Mouse (Mus musculus) heart, embryonic 16.5 days (tissue): ENCODE measurements around the gene Ak3. TPM values are rescaled to one million over a fixed set of nuclear protein-coding genes. Genes with fewer than 3 reads are reported as not detected.

ENCODE experiments used
- ATAC-seq: fragments of 200-750 bp; cut with Nextera tagmentation; replicated peaks from 2 replicates; pipeline ENCODE4 v1.8.0; 2017; ENCODE audit warnings: moderate number of reproducible peaks; ENCODE audit not compliant: insufficient read depth, low FRiP score; ENCODE audit errors: extremely low read depth
- H3K27ac ChIP-seq: fragments of 300-500 bp; sonication (generic); 2 replicates; pipeline ENCODE4 v1.5.1; 2014; ENCODE audit warnings: mild to moderate bottlenecking, low read length, control low read depth, moderate library complexity
- H3K27me3 ChIP-seq: fragments of 300-500 bp; sonication (generic); 2 replicates; pipeline ENCODE4 v1.6.1; 2014; ENCODE audit warnings: low read length, mixed read lengths; ENCODE audit not compliant: control insufficient read depth, insufficient read depth
- H3K36me3 ChIP-seq: fragments of 300-500 bp; sonication (generic); 2 replicates; pipeline ENCODE4 v1.6.1; 2014; ENCODE audit not compliant: control insufficient read depth, insufficient read depth
- H3K4me1 ChIP-seq: fragments of 300-500 bp; sonication (generic); 2 replicates; pipeline ENCODE4 v1.6.1; 2014; ENCODE audit warnings: low read length, mixed read lengths; ENCODE audit not compliant: control insufficient read depth, insufficient read depth
- H3K4me2 ChIP-seq: fragments of 300-500 bp; sonication (generic); 2 replicates; pipeline ENCODE4 v1.6.1; 2014; ENCODE audit warnings: low read depth, mild to moderate bottlenecking, control low read depth, low read length
- H3K4me3 ChIP-seq: fragments of 300-500 bp; sonication (generic); 2 replicates; pipeline ENCODE4 v1.5.1; 2014; ENCODE audit warnings: mild to moderate bottlenecking, control low read depth, low read length
- H3K9ac ChIP-seq: fragments of 300-500 bp; sonication (generic); 2 replicates; pipeline ENCODE4 v1.6.1; 2014; ENCODE audit warnings: low read length, control low read depth
- H3K9me3 ChIP-seq: fragments of 300-500 bp; sonication (generic); replicated peaks from 2 replicates; pipeline ENCODE4 v1.6.1; 2016; ENCODE audit warnings: low read length; ENCODE audit not compliant: control insufficient read depth
- WGBS: fragments of 180-500 bp; shearing (Covaris S2); extraction: QIAGEN DNeasy Blood & Tissue Kit; methylation state at CpG from one replicate; pipeline ENCODE4 v1.1.7; 2014; 5-methylcytosine and 5-hydroxymethylcytosine counted together
- polyA plus RNA-seq: library from polyadenylated mRNA; unstranded; fragments of >200 nt; fragmentation: Nextera tagmentation; extraction: Ambion mirVana; gene quantifications from 2 replicates; pipeline ENCODE4 v1.2.1, GENCODE M21; 2015

Gene Ak3
- polyA plus RNA-seq: 98.6 and 99.3 TPM in 2 replicates

DNA sequence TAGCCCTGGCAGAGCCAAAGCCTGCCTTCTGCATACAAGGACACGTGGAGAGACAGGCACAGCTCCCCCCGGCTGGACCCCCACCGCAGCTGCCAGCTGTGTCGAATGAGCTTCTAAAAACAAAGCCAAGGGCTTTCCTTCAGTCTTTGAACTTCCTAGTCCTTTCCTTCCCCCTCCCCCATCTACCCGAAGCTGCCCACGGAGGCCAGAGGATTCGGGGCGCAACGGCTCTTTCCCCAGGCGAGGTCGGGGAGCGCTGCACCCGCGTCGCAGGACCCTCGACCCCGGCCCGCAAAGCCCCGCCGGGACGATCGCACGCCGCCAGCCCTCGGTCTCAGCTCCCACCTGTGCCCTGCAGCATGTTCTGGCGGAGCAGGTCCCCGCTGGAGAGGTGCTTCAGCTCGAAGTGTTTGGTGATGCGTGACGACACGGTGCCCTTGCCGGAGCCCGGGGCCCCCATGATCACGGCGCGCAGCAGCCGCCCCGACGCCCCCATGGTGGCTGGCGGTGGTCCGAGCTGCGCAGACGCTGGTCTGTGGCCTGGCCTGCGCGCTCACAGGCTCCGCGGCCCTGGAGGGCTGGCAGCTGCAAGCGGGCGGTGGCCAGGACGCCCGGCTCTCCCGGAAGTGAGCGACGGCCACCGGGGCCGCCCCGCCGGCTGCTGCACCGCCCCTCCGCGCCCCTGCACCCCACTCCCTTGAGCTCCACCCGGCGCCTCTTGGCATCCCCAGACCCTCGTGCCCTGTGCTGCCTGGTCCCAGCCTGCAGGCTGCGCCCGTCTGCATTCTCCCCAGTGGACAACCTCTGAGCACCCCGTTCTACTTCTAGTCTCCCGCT is at the start of gene Ak3:
Gene Ak3, minus strand, starts transcription at position 628 of the 837 bp plus-strand sequence.
- ATAC-seq: peak; percentile 91
- no peaks in the 10 kb centered on the region for H3K36me3 ChIP-seq
- peak within 1 kb of the TSS; percentile 93 for H3K4me3 ChIP-seq
- peak within 1 kb of the TSS; percentile 98 for H3K9ac ChIP-seq
- peaks cover 19% of the 10 kb centered on the region for H3K4me1 ChIP-seq
- under 1% methylated on average over 66 of the region's 68 CpGs for WGBS
- H3K27me3 ChIP-seq: no peaks in the 10 kb centered on the region
- H3K27ac ChIP-seq: peak within 1 kb of the TSS; percentile 96
- H3K4me2 ChIP-seq: peak within 1 kb of the TSS; percentile 66
- no peaks in the 10 kb centered on the region for H3K9me3 ChIP-seq

DNA sequence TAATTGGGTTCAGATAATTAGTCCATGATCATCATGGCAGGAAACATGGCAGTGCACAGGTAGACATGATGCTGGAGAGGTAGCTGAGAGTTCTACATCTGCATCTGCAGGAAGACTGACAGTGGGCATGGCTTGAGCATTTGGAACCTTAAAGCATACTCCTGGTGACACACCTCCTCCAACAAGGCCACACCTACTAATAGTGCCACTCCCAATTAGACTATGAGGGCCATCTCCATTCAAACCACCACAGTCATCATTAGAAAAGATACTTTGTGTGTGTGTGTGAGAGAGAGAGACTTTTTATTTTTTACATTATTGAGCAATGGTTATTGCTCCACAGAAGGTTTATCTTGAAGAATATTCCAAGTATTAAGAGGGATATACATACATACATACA is 44.4 kb upstream of the Ak3 start:
- Histone ChIP-seq H3K27me3 (no peaks in the 10 kb centered on the region), H3K4me3 (no peak overlapping the region), H3K4me2 (no peak overlapping the region), H3K27ac (no peak overlapping the region), H3K9ac (no peak overlapping the region), H3K4me1 (peaks cover 5% of the 10 kb centered on the region; the same call in 1 of the 2 replicates), H3K9me3 (peaks cover 2% of the 10 kb centered on the region; the same call in 1 of the 2 replicates), H3K36me3 (no peaks in the 10 kb centered on the region)
- ATAC-seq: no peak

DNA sequence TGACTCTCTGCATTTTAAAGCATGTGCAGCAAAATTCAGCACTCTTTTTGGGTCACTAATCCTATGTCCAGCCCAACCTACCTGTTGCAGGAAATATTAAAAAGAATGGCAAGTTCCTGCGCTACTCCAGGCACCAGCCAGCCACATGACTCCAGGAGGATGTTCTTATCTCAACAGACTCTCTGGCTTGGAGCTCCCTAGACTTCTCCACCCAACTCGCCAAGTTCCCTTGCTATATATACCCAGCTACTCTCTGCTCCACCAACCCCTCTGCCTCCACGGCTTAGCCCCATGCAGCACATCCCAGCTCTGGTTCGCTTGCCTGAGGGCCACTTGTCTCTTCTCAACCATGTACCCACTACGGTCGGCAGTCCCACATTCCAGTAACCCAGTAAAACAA is 40.9 kb upstream of the Ak3 start:
- Histone ChIP-seq H3K4me3 (no peak overlapping the region), H3K4me2 (no peak overlapping the region), H3K9me3 (peaks cover under 1% of the 10 kb centered on the region; the same call in 1 of the 2 replicates), H3K4me1 (peaks cover 5% of the 10 kb centered on the region; the same call in 1 of the 2 replicates), H3K27me3 (no peaks in the 10 kb centered on the region), H3K36me3 (no peaks in the 10 kb centered on the region), H3K9ac (no peak overlapping the region), H3K27ac (no peak overlapping the region)
- no peak for ATAC-seq
- WGBS: 48% methylated on average over 6 of the region's 6 CpGs

DNA sequence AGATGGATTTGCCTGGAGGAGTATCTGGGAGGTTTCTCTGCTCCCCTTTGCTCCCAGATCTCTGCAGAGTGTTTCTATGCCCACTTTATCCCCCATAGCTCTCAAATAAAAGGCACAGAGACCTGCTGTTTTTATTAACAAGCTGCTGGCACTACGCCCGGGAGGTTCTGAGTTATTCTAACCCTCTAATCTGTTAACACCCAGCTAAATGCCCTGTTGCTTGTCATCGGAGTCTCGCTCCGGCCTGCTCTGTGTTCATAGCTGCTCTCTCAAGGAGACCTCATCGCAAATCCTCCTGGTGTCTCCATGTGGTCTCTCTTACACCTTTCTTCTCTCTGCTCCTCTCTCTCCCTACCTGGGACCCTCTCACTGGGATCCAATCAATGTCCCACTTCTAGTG is 27.0 kb upstream of the Ak3 start:
- 16% methylated on average over 6 of the region's 6 CpGs for WGBS
- peaks cover 12% of the 10 kb centered on the region for H3K4me1 ChIP-seq
- H3K4me2 ChIP-seq: peak overlapping the region; percentile 39; the same call in 1 of the 2 replicates
- H3K27me3 ChIP-seq: no peaks in the 10 kb centered on the region
- 0 out of 2 replicates have a peak overlapping the region, but pooled peaks have one; percentile 26 for H3K9ac ChIP-seq
- no peaks in the 10 kb centered on the region for H3K9me3 ChIP-seq
- peak overlapping the region; percentile 83 for H3K27ac ChIP-seq
- no peaks in the 10 kb centered on the region for H3K36me3 ChIP-seq
- peak; percentile 88 for ATAC-seq
- no peak overlapping the region for H3K4me3 ChIP-seq

DNA sequence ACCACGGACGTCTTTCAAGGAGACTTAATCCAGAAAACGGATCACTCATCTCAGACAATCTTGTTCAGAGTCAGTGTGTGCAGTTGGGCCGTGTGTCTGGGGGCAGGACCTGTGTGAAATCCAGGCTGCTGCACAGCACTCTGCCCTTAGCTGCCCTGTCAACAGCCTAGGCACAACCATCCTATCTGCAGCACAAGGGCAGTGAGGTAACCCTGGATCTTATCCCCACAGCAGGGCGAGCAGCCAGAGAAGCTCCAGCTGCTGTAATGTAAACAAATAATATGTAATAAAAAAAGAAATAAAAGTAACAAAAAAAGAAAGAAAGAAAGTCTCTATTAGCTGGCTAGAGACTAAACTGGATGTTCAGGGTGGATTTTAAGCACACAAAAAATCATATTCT is 21.4 kb upstream of the Ak3 start:
- Histone ChIP-seq H3K4me2 (no peak overlapping the region), H3K9ac (no peak overlapping the region), H3K4me1 (peaks cover 16% of the 10 kb centered on the region), H3K27me3 (no peaks in the 10 kb centered on the region), H3K36me3 (no peaks in the 10 kb centered on the region), H3K4me3 (no peak overlapping the region), H3K27ac (no peak overlapping the region), H3K9me3 (no peaks in the 10 kb centered on the region)
- WGBS: 44% methylated on average over 5 of the region's 5 CpGs
- ATAC-seq: no peak

DNA sequence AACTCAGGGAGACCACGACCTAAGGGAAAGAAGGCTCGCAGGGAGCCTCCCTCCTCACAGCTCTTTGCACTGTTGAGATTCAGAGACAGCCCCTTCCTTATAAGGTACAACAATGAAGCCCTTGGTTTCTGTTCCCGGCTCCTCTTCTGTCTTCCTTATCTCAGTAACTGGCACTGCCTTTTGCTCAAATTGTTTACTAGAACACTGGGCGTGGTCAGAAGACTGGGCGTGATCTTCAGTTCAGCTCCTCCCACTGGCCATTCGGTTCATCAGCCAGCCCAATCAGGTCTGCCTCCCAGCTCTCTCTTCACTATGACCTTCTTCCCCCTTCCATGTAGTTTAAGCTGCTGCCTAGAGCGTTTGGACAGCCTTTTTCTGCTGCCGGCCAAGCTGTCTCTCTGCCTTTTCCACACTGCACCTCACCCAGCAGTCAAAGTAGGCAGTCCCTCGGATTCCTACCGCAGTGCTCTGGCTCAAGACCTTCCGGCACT is 19.3 kb upstream of the Ak3 start:
- peak; percentile 80 for ATAC-seq
- H3K4me3 ChIP-seq: peak overlapping the region; percentile 54
- H3K4me1 ChIP-seq: peaks cover 15% of the 10 kb centered on the region
- no peaks in the 10 kb centered on the region for H3K27me3 ChIP-seq
- H3K27ac ChIP-seq: peak overlapping the region; percentile 89
- no peaks in the 10 kb centered on the region for H3K9me3 ChIP-seq
- peak overlapping the region; percentile 66 for H3K9ac ChIP-seq
- no peaks in the 10 kb centered on the region for H3K36me3 ChIP-seq
- WGBS: 7% methylated on average over 11 of the region's 11 CpGs
- peak overlapping the region; percentile 62 for H3K4me2 ChIP-seq

DNA sequence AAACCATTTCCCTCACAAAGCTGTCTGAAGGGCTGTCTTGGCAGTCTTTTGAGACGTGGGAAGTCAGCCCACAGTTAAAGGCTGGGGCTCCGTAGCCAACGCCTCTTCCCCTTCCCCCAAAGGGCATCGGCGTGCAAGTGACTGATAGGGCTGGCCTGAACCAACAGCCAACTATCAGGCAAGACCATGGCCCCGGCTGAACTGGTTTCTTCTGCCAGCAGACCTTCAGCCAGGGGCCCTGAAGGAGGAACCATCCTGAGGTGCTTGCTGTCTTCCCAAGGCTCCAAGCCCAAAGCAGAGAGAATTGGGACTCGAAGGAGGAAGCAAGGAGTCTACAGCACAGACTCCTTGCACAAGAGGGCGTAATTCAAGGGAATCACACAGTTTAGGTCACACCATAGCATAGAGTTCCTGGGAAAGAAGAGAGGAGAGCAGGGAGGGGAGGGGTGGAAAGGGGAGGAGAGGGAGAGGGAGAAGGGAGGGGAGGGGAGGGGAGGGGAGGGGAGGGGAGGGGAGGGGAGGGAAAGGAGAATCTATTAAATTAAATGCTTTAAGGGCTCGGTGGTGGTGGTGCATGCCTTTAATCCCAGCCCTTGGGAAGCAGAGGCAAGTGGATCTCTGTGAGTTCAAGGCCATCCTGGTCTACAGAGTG is 16.8 kb upstream of the Ak3 start:
- Histone ChIP-seq H3K9me3 (no peaks in the 10 kb centered on the region), H3K36me3 (no peaks in the 10 kb centered on the region), H3K9ac (peak overlapping the region; percentile 59), H3K4me1 (peaks cover 15% of the 10 kb centered on the region), H3K4me3 (peak overlapping the region; percentile 39), H3K27ac (peak overlapping the region; percentile 13), H3K27me3 (no peaks in the 10 kb centered on the region), H3K4me2 (peak overlapping the region; percentile 57)
- ATAC-seq: no peak
- 39% methylated on average over 9 of the region's 9 CpGs for WGBS

DNA sequence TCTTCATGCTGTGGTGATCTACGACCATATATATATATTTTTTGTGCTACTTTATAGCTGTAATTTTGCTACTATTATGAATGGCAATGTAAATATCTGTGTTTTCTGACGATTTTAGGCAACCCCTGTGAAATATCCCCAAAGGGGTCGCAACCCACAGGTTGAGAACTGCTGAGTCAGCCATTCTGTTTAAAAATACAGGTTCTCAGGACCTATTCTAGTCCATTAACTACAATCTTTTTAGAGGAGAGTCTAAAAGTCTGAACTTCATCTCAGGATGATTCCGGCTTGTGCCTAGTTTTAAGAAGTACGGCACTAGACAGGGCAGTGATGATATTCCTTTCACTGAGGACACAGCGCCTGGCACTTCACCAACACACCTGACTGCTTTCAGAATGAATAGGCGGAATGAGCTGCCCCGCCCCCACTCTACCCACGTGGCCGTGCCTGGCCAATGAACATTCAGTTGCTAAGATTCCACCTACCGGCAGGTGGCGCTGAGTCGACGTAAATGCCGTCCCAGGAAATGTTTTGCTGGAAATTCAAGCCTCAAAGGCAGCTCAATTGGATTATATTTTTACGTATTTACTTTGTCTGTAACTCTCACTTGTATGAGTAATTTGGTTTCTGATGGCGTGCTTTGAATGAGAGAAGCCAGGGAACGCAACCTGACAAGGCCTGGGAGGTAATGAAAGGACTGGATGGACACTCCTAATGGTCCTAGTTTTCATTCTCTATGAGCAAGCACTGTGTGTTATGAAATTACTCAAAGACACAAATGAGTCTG is 16.0 kb upstream of the Ak3 start:
- no peaks in the 10 kb centered on the region for H3K27me3 ChIP-seq
- peak overlapping the region; percentile 39 for H3K4me3 ChIP-seq
- H3K9ac ChIP-seq: peak overlapping the region; percentile 59
- no peaks in the 10 kb centered on the region for H3K9me3 ChIP-seq
- H3K4me2 ChIP-seq: peak overlapping the region; percentile 57
- H3K27ac ChIP-seq: peak overlapping the region; percentile 13
- peak; percentile 69; the same call in 1 of the 2 replicates for ATAC-seq
- H3K4me1 ChIP-seq: peaks cover 11% of the 10 kb centered on the region
- H3K36me3 ChIP-seq: no peaks in the 10 kb centered on the region
- WGBS: 14% methylated on average over 18 of the region's 18 CpGs
